Mouse (Mus musculus) B cell, adult 62 days (primary cell): ENCODE results near the gene Ydjc. TPM values are rescaled to one million over a fixed set of nuclear protein-coding genes. Genes with fewer than 3 reads are reported as not detected.

ENCODE experiments used
- total RNA-seq: library from RNA; stranded (reverse); gene quantifications from 4 replicates; pipeline ENCODE4 v1.2.4, GENCODE M21; 2023

Ydjc gene
- total RNA-seq, result 2.2 to 4.1 TPM (median 2.8 TPM) in 4 replicates

DNA sequence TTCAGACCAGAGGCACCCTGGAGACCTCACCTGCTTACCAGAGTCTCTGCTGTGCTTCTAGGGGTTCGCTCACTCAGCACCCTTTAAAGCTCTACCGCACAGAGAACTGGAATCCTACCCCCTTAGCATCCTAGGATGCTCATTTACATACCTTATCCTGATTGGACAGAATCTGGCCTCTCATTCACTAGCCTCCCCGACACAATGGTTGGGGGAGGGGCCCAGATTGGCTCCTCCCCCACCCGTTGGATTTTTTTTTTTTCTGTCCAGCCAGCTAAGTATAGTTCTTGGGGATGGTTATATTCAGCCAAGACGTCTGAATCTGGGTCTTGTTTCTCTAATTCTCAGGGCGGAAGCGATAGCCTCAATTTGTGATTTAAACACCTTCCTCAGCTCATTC lies at the start of gene Ydjc:
Ydjc (plus strand) TSS at position 283 of the 400 bp plus-strand sequence.

DNA sequence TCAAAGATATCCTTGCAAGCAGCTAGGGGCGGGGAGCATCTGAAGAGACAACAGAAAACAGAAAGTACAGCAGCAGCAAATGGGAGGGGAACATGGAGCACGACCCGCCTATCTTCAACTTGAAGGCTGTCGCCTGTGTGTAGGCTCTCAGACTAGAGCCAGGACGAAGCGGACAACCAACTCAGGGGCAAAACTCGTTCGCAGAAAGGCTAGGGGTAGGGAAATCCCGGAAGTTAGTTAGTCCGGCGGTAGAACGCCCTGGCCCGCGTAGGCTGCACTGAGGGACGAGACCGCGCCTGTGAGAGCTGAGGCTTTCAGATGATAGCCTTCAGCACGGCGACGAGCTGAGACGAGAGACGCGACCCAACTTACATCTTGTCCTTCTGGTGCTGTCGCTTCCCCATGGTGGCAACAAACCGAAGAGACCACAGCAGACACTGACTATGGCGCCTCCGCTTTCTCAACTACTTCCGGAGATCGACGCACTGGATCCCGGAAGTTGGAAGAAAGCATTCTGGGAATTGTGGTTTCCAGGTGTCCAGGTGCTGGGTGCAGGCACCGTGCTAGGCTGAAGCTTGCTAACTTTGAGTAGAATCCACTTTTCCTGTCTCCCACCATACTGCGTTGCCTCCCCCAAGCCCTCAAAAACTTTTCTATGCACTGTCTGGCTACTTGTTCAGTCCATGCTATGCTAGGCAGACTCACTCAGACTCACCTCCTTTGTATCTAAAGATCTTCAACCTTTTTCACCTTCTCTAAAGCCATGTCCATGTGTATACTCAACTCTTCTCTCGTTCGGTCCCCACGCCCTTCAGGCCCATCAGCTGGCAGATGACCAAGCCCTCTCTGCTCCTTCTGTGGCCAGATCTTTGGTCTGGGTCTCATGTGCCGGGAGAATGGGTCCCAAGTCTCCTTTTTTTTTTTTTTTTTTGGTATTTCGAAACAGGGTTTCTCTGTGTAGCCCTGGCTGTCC lies 33.4 kb upstream of the Ydjc start, which contains the start of gene Ppil2:
Ppil2 (minus strand) TSS at position 487 of the 973 bp plus-strand sequence.

DNA sequence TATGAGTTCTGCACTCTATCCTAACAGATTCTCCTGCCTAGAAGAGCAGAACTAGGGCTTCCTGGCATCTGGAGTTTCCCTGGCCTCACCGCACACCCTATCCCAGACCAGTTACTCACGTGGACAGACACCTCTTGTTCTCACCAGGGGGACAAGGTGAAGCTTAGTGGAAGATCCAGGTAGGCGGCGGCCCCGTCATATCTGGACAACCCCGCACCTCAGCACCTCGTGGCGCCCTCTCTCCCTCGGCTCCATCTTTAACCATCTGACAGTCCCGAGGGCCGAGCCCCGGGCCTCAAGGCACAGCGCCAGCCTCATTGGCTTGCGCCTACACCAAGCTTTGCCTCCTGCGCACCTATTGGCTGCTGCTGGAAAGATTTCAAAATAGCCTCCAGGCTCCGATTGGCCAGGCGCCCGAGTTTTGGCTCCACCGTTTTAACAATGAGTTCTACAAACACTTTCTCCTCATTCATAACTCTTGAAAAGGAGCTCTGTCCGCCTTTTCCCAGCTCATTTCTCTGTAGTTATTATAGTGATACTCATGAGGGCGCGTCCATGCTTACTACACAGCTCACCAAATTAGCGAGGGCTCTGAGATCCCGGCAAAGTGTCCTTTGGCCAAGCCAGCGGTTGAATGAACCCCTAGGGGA lies 19.4 kb upstream of the Ydjc start, which contains the start of gene 2610318N02Rik:
2610318N02Rik (minus strand) TSS at position 297 of the 650 bp plus-strand sequence.

DNA sequence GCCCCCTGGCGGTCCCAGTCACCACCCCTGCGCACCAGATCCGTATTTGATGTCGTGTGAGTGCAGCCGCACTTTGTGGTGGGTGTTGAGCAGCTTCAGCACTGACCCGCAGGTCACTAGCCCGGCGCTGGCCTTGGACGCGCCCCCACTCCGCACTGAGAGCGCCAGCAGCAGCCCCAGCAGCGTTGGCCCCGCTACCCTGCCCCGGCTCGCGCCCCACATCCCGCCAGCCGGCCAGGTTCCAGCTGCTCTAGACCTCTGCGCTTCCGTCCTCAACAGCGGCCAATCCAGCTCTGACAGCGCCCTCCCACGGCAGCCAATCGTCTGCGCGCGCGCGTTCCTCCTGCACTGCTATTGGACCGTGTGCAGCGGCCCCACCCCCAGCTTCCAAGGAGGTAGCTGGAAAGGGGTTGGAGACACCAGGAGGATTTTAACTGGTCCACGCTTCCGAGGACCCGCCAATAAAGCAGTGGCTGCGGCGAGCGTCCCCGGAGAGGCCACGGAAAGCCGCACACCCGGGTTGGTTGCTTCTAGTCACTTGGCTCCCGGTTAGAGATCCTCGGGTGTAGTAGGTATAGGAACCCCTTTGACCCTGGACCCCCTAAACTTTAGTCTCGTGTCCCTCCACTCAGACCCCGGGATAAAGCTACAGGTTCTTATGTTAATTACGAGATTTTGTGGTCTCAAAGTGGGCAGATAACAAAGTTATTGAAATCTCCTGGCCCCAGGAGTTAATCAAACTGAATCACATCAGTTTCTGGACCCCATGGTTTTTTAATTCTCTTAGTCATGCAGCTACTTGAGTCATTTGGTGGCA lies 12.1 kb upstream of the Ydjc start, which contains the start of gene Sdf2l1:
Sdf2l1 (minus strand) TSS at position 295 of the 817 bp plus-strand sequence.

DNA sequence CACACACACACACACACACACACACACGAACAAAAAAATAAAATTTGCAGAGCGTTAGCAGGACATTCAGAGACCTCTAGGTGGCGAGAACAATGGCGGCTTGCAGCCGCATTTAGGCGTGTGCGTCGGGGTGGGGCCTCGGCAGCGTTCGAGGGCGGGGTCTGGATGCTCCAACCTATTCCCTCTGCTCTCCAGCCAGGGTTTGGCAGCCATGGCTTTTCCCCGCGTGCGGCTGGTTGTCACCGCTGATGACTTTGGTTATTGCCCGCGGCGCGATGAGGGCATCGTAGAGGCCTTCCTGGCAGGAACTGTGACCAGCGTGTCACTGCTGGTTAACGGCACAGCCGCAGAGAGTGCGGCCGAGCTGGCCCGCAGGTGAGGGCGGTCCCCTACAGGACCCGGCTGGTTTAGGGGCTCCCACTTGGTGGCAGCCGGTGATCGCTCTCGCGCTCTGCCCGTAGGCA lies 2.4 kb downstream of the Ydjc start, which contains the start of gene Ccdc116:
Ccdc116 (minus strand) TSS at position 458 of the 464 bp plus-strand sequence.

DNA sequence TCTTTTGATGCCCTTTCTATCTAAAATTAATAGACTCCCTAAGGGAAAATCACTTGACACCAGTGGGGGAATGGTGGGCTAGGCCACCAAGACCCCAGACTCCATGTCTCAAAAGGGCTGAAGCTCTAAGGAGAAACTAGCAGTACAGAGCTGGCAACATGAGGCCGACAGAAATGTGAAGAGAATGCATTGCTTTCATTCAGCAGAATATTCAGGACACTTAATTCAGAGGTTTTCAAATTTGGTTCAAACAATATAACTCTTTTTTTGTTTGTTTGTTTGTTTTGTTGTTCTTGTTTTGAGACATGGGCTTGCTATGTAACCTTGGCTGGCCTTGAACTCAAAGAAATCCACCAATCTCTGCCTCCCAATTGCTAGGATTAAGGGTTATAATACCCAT lies 58.1 kb downstream of the Ydjc start, which contains the start of gene Ube2l3:
Ube2l3 (minus strand) TSS at position 101 of the 400 bp plus-strand sequence.

DNA sequence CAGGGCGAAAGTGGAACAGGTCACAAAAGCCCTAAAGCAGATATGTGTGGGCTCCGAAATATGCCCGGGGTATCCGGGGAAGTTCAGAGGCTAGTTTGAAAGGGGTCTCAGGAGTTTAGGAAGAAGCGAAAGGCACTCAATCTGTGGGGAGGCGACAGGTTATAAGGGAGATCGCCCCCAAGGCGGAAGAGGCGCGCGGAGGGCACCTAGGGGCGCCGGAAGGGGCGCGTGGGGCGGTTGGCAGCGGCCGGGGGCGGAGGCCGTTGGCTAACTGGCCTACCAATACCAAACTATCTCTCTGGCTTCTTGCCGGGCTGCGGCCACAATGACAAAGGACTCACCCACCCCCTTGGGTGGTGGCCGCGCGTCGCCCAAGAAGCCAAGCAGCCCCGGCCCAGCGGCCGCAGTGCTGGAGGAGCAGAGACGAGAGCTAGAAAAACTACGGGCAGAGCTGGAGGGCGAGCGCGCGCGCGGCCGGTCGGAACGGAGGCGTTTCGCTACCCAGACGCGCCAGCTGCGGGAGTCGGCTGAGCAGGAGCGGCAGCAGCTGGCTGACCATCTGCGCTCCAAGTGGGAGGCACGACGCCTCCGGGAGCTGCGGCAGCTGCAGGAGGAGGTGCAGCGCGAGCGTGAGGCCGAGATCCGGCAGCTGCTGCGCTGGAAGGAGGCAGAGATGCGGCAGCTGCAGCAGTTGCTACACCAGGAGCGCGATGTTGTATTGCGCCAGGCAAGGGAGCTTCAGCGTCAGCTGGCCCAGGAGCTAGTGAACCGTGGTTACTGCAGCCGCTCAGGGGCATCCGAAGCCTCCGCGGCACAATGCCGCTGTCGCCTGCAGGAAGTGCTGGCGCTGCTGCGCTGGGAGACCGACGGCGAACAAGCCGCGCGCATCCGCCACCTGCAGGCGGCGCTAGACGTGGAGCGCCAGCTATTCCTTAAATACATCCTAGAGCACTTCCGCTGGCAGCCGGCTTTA lies 64.3 kb downstream of the Ydjc start, which contains the start of gene Rimbp3:
Rimbp3 (plus strand) TSS at position 215 of the 973 bp plus-strand sequence.

Other genes with a start within 250 kb of the Ydjc start
- 11.8 to 18.4 TPM (median 15.7 TPM) in 4 replicates for gene Ppm1f, start 248.2 kb upstream of the Ydjc start, total RNA-seq
- gene Mapk1, start 161.2 kb upstream of the Ydjc start, total RNA-seq, result 178 to 193 TPM (median 188 TPM) in 4 replicates
- gene Ypel1, start 74.9 kb upstream of the Ydjc start, total RNA-seq, result 0.92 to 2.1 TPM (median 1.4 TPM) in 4 replicates
- 102 to 118 TPM (median 110 TPM) in 4 replicates for gene Ppil2, start 33.4 kb upstream of the Ydjc start, total RNA-seq
- 10.4 to 14.8 TPM (median 11.5 TPM) in 4 replicates for gene 2610318N02Rik, start 19.5 kb upstream of the Ydjc start, total RNA-seq
- 19.9 to 24.9 TPM (median 23.0 TPM) in 4 replicates for gene Sdf2l1, start 12.2 kb upstream of the Ydjc start, total RNA-seq
- gene Ccdc116, start 2.6 kb downstream of the Ydjc start, total RNA-seq, result 1.7 to 2.4 TPM (median 2.1 TPM) in 4 replicates
- gene Ube2l3, start 58.0 kb downstream of the Ydjc start, total RNA-seq, result 101 to 116 TPM (median 107 TPM) in 4 replicates
- 0.09 to 0.20 TPM (median 0.09 TPM) in 4 replicates for gene Rimbp3, start 64.0 kb downstream of the Ydjc start, total RNA-seq
- gene Hic2, start 89.0 kb downstream of the Ydjc start, total RNA-seq, result 3.7 to 5.1 TPM (median 4.5 TPM) in 4 replicates
- gene Tmem191c, start 131.5 kb downstream of the Ydjc start, total RNA-seq, result 9.1 to 15.8 TPM (median 14.3 TPM) in 4 replicates
- gene Serpind1, start 186.8 kb downstream of the Ydjc start, total RNA-seq, result 0.27 TPM in 1 of 4 replicates, not detected in the others